Mouse (Mus musculus): ENCODE data around the gene Fam78a. TPM values are rescaled to one million over a fixed set of nuclear protein-coding genes. Genes with fewer than 3 reads are reported as not detected.
"Not testable (repeated sequence)": the region's sequence is repeated elsewhere in the genome, so short reads cannot be mapped to it uniquely, and the experiment has no call there.

The Fam78a gene
- total RNA-seq, 2 experiments from 2014 or later: 22.8 to 23.9 TPM

DNA sequence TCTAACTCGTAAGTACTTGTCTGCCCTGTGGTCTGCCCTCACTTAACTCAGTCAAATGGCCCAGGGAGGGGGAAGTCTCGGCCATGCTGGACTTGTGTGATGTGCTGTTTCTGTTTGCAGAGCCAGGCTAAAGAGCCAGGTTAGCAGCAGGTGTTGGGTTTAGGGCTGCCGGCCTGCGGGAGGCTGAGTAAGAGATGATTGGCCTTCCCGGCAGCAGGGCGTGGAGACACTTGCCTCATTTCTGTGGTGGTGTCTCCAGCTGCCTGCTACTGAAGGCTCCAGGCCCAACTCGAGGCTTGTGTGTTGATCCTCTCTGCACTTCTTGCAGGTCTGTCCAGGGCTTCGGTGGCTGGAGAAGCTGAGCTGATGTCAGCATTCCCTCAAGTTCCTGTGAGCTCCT lies 32.9 kb downstream of the Fam78a start:
- DNase-seq: no peak
- intact Hi-C loops (cut with DNase I): no loop called here

DNA sequence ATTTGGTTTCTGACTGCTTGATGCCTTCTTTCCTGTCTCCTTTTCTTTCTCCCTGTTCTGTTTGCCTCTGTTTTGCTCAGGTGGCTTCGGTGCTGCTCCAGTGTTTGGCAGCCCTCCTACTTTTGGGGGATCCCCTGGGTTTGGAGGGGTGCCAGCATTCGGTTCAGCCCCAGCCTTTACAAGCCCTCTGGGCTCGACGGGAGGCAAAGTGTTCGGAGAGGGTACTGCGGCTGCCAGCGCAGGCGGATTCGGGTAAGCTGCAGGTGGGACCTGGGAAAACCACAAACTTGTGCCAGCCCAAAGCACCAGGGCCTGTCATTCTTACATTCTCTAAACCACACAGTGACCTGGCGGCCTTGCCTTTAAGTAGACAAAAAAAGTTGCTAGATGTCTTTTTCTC lies 37.3 kb downstream of the Fam78a start:
- DNase-seq: peak in 1 of 2 experiments; percentile 29
- intact Hi-C loops (cut with DNase I): no loop called here

DNA sequence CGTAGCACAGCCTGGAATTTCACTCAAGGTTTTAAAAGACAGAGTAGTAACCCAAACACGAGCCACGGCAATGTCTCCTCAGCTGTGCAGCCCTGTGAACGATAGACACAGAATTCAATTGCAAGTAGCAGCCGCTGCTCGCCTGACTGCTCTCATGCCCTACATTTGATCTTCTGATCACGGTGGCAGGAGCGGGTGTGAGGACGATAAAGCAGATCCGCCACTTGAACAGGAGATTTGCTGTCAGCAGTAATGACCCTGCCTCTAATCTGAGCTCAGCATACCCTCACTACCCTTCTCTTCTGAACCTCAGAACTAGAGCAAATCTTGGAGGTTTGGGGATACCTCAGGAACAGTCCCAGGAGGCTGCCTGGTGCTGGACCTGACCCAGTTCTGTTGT lies 38.6 kb downstream of the Fam78a start:
- DNase-seq: peak in 1 of 2 experiments; percentile 33
- intact Hi-C loops (cut with DNase I): no loop called here

DNA sequence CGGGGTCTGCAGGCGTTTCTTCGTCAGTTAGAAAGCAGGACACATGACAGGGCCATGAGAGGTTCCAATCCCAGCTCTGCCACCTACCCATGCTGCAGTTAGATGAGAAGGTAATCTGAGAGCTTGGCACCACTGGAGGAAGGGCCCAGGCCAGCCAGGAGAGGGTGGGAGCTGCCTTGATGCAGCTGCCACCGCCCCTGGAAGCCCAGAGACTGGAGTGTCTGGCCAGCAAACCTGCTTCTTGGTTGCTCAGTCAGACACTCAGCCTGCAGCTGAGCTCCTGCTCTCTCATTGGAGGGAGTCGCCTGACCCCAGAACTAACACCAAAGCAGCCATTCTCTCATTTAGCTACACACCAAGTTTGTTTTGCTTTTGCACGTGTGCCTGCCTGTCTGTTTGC lies 39.3 kb downstream of the Fam78a start:
- intact Hi-C loops (cut with DNase I): no loop called here
- DNase-seq: no peak

DNA sequence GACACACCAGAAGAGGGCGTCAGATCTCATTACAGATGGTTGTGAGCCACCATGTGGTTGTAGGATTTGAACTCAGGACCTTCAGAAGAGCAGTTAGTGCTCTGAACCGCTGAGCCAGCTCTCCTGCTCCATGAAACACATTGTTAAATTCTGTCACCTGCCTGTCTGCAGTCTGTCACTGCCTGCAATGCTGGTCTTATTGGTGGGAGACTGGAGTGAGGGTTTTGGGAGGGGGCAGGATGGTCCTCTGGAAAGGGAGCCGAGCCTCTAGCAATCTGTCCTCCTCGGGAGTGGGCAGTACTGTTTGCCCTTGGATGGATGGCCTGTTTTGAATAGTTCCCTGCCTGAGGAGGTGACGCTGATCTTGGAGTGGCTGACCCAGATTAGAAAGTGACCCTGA lies 40.8 kb downstream of the Fam78a start:
- intact Hi-C loops (cut with DNase I): no loop called here
- DNase-seq: no peak

DNA sequence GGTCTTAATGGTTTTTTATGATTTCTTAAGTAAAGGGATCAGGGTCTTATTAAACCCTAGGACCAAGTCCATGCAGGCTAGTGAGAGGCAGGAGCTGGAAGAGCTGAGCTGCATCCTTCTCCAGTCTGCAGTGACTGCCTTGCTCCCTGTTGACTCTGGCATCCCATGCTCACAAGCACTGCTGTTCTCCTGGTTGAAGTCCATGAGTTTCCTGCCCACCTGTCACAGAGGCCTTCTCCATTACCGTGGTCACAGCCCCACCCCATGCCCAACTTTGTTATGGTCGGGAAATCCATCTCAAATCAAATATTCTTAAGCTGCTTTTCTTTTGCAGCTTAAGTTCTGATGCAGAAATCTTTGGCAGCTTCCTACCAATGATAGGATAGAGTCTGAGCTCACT lies 43.6 kb downstream of the Fam78a start:
- DNase-seq: no peak
- intact Hi-C loops (cut with DNase I): no loop called here

DNA sequence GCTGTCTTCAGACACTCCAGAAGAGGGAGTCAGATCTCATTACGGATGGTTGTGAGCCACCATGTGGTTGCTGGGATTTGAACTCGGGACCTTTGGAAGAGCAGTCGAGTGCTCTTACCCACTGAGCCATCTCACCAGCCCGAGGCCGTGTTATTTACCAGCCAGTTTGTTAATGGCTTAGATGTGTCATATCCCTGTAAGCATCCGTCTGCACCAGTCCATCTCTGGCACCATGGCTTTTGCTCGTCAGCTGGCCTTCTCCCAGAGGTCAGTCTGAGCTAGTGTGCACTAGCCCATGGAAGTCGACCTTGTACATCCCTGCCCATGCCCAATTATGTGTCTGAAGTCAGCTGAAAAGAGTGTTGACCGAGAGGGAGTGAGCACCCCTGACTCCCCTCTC lies 44.0 kb downstream of the Fam78a start:
- intact Hi-C loops (cut with DNase I); DNase-seq: not testable (repeated sequence)

DNA sequence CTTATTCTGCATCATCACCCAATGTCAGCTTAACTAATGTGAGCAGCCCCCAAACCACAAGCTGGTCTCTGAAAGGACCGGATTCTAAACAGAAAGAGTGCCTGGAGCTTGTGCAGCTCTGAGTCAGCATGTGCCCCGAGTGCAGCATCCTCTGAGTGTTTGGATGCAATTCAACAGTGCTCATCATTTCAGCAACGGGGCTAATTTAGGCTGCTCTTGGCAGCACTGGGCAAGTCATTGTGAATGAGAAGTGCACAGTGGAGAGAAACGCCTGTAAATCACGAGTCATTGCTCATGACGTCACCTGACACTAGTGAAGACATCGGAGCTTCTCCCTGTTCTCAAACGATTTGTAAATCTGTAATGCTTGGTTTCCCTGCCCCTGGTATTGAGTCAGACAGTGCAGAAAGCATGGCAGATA lies 46.0 kb downstream of the Fam78a start:
- intact Hi-C loops (cut with DNase I): loop anchor here (5.0 kb wide), 1 partner anchor 94 kb away; no protein-coding TSS in a partner anchor
- no peak for DNase-seq

DNA sequence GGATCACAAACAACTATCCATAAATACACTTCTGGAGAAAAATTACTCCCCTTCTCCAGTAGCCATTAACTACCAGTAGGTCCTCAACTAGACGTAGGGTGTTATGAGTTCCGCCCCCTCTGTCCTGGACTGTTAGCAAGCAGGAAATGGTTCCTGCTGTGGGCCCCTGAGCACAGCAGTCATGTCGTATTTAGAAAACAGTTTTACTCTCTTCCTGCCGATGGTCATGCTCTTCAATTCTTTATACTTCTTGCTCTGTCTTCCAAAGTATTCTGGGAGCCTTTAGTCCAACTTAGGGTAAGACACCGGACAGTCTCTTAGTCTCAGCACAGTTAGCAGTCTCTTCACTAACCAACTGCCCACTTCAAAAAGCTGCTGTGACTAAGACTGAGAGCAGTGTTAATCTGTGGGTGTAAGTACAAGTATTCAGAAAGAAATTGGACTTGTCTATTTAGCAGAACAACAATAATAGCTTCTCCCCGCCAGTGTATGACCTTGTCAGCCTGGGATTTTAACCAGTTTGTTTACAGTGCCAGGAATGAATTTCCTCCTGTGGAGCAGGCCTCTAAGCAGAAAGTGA lies 47.3 kb downstream of the Fam78a start:
- DNase-seq: no peak
- intact Hi-C loops (cut with DNase I): loop anchor here (5.0 kb wide), 1 partner anchor 95 kb away; no protein-coding TSS in a partner anchor

DNA sequence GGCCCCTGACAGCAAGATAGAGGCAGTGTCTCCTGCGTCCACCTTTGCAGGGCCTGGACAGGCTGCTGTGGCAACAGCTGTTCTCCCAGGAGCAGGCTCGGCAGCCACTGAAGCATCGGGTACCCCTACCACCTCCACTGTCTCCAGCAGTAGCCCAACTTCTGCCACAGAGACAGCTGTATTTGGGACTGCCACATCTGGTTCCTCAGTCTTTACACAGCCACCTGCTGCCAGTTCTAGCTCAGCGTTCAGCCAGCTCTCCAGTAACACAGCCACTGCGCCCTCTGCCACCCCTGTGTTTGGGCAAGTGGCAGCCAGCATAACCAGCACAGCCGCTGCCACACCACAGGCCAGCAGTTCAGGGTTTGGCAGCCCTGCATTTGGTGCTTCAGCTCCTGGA lies 50.5 kb downstream of the Fam78a start:
- intact Hi-C loops (cut with DNase I): no loop called here
- no peak for DNase-seq

DNA sequence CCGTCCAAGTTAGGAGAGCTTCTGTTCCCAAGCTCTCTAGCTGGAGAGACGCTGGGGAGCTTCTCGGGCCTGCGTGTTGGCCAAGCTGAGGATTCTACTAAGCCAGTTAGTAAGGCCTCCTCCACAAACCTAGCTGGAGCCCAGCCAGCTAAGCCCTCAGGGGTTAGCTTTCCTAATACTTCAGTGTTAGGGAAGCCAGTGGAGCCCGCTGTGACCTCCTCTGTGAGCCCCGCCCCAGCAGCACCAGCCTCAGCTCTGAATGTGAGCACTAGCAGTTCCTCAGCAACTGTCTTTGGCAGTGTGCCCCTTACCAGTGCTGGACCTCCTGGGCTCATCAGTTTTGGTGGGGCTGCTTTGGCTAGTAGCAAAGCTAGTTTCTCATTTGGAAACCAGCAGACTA lies 51.2 kb downstream of the Fam78a start:
- intact Hi-C loops (cut with DNase I): no loop called here
- DNase-seq: peak; percentile 62

DNA sequence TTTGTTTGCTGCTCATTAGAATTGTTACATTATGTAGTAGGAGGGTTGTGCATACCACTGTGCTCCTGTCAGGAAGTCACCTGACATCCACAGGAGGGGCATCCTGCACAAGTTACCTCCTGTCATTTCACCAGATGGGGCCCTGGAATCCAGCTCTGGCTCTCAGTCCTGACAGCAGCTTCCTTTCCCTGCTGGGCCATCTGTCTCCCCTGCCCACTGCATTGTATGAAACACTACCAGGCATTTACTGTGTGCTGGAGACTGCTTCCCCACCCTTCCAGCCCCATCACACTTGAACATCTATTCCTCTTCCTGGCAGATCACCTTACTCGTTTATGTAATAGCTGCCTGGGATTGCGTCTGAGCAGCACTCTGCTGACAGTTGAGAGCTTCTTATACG lies 55.0 kb downstream of the Fam78a start:
- DNase-seq: no peak
- intact Hi-C loops (cut with DNase I): no loop called here

DNA sequence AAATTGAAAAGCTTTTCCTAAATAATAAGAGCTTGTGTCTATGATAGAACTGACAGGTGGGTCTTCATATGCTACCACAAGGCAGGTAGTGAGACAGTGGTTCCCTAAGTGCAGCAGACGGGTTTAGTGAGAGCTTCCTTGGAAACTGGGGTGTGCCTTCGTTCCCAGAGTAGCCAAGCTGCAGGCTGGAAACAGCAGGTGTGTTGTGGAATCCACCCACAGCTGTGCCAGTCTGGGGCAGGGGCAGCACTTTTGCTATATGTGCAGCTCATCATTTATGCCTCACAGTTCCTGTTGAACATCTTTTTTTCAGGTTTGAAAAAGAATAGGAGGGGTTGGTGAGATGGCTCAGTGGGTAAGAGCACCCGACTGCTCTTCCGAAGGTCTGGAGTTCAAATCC lies 60.3 kb downstream of the Fam78a start:
- no peak for DNase-seq

DNA sequence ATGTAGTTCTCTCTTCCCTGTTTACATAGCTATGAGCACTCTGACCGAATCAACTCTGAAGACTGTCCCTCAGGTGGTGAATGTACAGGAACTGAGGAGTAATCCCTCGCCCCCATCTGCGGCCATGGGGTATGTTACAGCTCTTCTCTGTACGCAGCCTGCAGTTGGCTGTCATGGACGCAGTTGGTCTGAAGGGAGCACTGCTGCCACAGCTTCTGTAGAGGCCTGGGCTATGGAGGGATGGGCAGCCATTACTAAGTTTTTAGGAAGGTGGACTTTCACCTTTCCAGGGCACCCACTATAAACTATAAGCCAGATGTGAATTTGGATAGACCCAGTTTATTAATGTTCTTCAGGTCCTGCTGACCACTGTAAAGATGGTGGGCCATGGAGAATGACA lies 64.4 kb downstream of the Fam78a start:
- intact Hi-C loops (cut with DNase I): no loop called here
- no peak for DNase-seq

More for the DNA sequence above, 60.3 kb downstream of the Fam78a start:
- intact Hi-C loops (cut with DNase I): no loop called here

DNA sequence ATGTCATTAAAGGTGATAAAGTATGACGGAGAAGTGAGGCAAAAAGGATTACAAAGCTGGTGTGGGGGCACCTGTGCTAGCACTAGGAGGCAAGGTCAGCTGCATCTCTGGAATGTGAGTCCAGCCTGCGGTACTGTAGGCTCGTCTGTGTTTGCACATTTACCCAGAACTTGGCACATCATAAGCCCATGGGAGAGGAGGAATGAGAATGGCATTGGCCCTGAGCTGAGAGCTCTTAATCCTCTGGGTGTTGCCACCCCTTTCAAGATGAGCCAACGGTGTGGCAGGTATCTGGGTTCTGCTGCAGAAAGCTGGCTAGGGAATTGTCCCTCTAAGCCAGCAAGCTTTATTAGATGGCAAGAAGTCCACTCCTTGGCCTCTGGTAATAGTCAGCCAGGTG lies 65.0 kb downstream of the Fam78a start:
- DNase-seq: no peak
- intact Hi-C loops (cut with DNase I): no loop called here

DNA sequence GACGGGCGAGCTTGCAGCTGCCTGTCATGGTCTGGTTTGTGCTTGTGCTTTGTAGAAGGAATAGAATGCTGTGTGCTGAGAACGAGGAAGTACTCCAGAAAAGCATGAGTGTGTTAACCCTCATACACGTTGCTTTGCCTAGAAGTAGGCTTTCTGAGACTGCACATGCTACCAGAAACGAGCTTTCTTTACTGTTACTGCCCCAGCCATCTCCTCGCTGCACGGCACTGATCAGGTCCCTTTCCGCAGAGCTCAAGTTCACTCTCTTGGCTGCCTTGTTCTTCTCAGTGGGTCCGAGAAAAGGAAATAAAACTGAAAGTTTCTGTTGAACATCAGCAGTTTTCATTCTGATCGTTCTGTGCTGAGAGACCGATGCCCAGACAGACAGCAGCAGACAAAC lies 75.9 kb downstream of the Fam78a start:
- intact Hi-C loops (cut with DNase I): no loop called here
- DNase-seq: no peak

DNA sequence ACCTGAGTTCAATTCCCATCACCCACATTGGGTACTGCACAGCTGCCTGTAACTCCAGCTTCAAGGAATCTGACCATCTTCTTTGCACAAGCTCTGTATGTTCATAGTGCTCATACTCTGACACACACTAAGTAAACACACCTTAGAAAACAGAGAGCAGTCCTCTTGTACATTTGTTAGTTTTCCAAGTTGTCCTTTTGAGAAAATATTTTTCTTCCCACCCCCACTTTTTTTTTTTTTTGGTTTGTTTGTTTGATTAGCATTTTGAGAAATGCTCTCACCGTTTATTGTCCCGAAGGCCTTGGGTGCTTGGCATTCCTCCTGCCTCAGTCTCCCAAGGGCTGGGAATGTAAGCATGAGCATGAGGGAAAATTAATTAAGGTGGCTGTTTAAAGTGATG lies 76.3 kb downstream of the Fam78a start:
- DNase-seq: no peak
- intact Hi-C loops (cut with DNase I): no loop called here

Small RNA genes lying within 50 kb of the gene (microRNA-seq; reads per million reads assigned to microRNA genes)
- gene Mir7674: 1.3 to 2.9 reads per million in 2 experiments

Other genes starting within 250 kb of the Fam78a start
- gene Fibcd1, start 238.9 kb downstream of the Fam78a start, total RNA-seq (2021): under 1 TPM in 1 of 2 experiments, not detected in 1; 0.05 TPM
- 1 to 10 TPM in 1 of 2 experiments, under 1 TPM in 1; 0.85 to 1.3 TPM for gene Lamc3, start 197.6 kb downstream of the Fam78a start, total RNA-seq (2021)
- gene Aif1l, start 134.7 kb downstream of the Fam78a start, total RNA-seq (2021): 1 to 10 TPM; 3.8 to 5.3 TPM
- 10 to 100 TPM; 37.0 to 38.1 TPM for gene Nup214, start 110.4 kb downstream of the Fam78a start, total RNA-seq (2021)
- 10 to 100 TPM; 26.1 to 30.9 TPM for gene Plpp7, start 10.7 kb upstream of the Fam78a start, total RNA-seq (2021)
- gene Prrc2b, start 66.2 kb upstream of the Fam78a start, total RNA-seq (2021): 100 to 1,000 TPM in 1 of 2 experiments, 10 to 100 TPM in 1; 92.9 to 101 TPM
- 10 to 100 TPM; 11.7 to 13.4 TPM for gene Pomt1, start 151.7 kb upstream of the Fam78a start, total RNA-seq (2021)
- 10 to 100 TPM; 26.1 to 26.7 TPM for gene Uck1, start 175.3 kb upstream of the Fam78a start, total RNA-seq (2021)
- gene Golga2, start 202.5 kb upstream of the Fam78a start, total RNA-seq (2021): 10 to 100 TPM; 67.9 to 70.5 TPM
- 100 to 1,000 TPM; 153 to 156 TPM for gene Swi5, start 203.2 kb upstream of the Fam78a start, total RNA-seq (2021)

All from heart, postnatal 14 days (tissue).